Mouse (Mus musculus) frontal cortex, postnatal 25 days (tissue): Measurements from ENCODE around the gene Tgfb1i1.

Experiments
- DNase-seq, 2 experiments: peaks; one replicate each; pipeline ENCODE4 v3.0.0; 2022; ENCODE audit warnings: low spot score in 2 of 2

The Tgfb1i1 gene

DNA sequence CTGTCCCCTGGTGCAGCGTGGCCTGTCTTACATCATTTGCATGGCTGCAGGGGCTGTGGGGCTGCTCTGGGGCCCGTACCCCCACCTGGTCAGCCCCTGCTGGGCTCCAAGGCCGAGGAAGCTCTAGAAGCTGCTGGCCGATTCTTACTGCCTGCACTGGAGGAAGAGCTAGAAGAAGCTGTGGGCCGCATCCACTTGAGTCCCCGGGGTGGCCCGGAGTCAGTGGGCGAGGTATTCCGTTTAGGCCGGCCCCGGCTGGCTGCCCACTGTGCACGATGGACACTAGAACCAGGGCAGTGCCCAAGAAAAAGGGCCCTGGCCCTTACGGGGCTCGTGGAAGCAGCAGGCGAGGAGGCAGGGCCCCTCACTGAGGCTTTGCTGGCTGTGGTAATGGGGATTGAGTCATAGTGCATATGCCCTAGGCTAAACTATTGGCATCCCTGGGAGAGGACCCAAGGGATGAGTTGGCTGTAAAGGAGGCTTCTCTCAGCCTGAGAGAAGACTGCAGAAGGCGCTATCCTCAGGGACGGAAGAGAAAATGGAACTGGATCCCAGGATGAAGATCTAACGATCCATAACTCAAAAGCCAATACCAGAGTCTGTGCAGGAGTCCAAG, 2.1 kb upstream of the Tgfb1i1 start:
- DNase-seq, result no peak

DNA sequence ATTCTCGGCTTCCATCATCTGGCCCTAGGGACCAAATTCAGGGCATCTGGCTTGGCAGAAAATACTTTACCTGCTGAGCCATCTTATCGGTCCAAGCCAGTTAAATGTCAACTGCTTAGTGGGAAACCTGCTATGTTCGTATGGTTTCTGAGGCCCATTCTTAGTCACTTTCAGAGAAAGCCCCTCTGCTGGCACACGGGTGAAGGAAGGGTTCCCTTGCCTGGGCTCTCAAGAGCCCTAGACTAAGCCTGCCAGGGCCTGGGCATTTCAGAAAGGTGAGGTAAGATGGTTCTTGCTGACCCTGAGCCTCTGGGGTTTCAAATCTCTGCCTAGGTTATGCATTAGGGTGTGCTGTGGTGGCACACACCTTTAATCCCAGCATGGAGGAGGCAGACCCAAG, 1.1 kb upstream of the Tgfb1i1 start:
- no peak for DNase-seq

DNA sequence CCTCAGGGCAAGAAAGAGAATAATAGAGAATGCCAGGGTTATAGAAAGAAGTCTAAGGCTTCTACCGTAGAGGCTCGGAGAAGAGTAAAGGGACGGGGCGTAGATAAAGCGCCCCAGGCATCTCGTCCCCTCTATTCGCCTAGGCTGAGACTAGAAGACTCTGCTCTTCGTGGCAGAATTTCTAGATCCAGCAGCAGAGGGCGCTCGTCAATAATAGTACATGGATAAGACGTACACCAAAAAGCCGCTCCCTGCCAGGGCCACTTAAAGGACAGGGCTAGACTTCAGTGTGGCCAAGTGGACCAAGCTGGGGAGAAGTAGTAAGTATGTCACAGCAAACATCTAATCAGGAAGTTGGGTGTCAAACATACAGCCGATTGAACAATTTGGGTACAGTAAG, 831 bp downstream of the Tgfb1i1 start:
- peak; percentile 78 to 83 for DNase-seq

DNA sequence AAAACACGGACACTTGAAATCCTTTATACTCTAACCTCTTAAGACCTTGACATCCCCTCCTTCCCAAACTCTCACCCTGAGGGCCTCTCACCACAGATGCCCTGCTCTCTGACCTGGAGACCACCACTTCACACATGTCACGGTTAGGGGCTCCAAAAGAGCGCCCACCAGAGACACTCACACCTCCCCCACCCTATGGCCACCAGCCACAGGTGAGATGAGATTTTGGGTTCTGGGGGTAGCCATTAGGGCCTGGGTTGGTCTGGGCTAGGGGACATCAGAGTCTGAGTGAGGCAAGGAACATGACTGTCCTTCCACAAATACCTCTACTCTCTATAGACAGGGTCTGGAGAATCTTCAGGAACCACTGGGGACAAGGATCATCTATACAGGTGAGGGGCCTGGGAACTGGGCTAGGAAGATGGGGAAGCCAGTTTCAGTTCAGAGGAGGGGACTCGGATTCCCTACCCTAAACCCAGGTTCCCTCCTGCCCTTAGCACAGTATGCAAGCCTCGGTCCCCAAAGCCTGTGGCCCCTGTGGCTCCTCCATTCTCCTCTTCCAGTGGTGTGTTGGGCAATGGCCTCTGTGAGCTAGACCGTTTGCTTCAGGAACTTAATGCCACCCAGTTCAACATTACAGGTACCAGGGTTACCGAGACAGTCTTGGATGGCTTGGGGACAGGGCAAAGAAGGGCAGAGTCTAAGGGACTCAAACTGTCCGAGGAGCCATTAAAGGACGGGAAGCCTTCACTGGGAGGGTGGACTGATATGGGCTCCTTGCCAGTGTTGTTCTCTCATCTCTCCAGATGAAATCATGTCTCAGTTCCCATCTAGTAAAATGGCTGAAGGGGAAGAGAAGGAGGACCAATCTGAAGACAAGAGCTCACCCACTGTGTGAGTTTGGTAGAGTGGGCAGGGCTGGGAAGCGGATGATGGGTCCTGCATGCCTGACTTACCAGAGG, 1.8 kb downstream of the Tgfb1i1 start:
- DNase-seq, result no peak

DNA sequence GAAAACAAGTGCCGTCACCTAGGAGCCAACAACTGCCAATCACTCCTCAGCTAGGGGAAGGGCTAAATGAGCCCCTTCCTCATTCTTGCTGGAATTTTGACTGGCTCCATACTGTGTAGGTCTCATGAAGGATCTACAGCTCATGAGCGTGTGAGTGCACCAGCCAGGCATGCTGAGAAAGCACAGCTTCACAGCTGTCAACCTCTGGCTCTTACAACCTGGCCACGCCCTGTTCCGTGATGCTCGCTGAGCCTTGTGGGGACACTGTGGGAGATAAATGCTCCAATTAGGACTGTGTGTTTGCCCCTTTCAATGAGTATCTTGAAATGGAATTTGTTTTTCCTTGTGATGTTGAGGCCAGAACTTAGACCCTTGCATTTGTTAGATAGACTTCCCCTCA, 3.4 kb downstream of the Tgfb1i1 start:
- DNase-seq, result no peak

DNA sequence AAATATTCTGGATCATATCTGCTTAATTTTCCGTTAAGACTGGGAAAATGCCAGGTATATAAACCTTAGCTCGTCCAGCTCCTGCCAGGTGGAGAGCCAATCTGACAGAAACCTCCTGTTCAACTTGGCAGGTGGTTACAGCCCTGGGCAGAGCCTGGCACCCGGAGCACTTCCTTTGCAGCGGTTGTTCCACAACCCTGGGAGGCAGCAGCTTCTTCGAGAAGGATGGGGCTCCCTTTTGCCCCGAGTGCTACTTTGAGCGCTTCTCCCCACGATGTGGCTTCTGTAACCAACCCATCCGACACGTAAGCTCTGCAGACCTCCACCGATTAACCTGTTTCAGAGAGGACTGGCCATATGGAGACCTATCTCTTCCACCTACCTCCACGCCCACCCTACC, 5.3 kb downstream of the Tgfb1i1 start:
- DNase-seq, result no peak

DNA sequence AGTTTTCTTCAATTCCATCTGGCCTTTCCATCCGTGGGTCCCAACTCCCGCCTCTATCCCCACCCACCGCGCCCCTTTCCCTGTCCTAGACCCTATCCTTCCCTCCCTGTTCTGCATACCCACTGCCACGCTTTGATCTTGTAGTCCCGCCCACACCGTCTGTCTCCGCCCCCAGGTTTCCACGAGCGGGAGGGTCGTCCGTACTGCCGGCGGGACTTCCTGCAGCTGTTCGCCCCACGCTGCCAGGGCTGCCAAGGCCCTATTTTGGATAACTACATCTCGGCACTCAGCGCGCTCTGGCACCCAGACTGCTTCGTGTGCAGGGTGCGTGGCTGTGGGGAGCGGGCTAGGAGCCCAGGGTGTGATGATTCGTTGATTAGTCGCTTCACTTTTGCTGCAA, 6.0 kb downstream of the Tgfb1i1 start:
- peak; percentile 43 to 45 for DNase-seq

DNA sequence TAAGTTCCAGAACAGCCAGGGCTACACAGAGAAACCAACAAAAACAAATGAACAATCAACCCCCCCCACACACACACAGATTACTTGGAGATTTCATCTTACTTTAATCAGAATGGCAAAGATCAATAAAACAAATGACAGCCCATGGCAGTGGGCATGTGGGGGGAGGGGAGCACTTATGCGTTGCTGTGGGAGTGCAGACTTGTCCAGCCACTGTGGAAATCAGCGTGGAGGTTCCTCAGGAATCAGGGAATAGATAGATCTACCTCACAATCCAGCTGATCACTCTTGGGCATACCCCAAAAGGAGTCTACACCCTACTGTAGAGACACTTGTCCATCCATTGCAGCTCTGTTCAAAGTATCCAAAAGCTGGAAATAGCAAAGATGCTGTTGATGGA, 8.4 kb downstream of the Tgfb1i1 start:
- DNase-seq, result no peak

DNA sequence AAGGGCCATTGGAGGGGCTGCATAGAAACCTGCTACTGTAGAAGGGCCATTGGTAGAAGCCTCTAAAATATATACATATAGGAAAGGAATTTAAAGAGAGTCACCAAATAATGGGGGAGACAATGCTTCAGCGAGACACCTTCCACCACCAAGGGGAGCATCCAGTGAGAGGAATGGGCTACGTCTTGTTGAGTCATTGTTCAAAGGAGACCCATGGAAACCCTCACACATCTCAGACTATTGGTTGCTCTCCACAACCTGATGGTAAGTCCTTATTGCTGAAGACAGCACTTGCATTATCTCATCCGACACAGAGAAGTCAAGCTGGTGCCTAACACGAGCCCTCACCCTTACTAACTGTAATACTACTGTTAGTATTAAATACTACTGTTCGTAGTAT, 9.1 kb downstream of the Tgfb1i1 start:
- no peak for DNase-seq

DNA sequence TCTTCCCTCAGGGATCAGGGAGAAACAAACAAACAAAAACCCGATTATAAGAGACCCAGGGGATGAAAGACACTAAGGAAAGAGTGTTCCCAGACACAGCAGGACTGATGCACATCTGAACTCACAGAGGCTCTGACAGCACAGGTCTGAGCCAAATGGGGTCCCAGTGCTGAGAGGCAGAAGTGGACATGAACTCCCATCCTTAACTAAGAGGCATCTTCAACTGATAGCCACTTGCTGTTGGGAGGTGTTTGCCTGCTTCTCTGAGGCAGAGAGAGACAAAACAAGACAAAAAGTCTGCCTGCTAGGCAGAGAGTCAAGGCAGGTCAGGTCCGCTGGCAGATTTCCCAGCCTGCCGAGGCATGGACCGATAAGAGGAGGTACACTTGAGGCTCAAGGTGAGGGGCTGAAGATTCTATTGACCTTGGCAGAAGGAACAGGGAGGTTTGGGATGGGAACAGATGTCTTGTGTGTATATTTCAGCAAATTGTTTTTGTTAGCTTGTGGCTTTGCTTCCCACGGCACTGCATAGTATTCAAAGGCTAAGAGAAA, 10.2 kb downstream of the Tgfb1i1 start:
- no peak for DNase-seq

DNA sequence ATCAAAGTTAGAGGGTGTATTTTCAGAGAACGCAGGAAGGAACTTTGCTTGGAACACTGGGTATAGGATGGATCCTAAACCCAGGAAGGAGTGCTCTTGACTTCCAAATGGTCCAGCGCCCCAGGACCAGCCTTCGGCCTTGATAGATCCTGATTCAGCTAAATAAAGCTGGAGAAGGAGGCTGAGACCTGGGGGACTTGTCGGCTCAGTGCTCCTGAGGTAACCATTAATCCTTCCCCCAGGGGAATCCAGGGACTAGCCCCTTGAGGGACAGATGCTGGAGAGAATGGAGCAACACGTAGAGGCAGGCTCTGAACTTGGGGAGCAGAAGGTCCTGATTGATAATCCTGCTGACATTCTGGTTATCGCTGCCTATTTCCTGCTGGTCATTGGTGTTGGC, 18.8 kb downstream of the Tgfb1i1 start, which contains the start of gene Slc5a2:
Gene Slc5a2 (plus strand): TSS at position 247 of the 400 bp plus-strand sequence.
- no peak for DNase-seq

DNA sequence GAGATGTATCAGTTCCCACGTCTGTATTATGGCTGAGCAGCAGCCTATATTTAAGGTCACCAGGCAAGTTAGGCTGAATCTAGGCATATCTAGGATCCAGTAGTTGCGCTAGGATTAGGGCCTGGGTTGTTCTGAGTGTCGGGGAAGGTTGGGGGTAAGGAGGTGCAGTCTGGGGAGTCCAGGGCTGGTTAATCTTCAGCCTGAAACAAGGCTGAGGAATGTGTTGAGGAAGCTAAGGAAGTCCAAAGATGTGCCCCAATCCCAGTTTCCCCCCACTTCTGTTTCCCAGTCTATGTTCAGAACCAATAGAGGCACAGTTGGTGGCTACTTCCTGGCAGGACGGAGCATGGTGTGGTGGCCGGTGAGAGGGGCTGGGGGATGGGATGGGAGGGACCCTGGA, 19.4 kb downstream of the Tgfb1i1 start:
- no peak for DNase-seq

DNA sequence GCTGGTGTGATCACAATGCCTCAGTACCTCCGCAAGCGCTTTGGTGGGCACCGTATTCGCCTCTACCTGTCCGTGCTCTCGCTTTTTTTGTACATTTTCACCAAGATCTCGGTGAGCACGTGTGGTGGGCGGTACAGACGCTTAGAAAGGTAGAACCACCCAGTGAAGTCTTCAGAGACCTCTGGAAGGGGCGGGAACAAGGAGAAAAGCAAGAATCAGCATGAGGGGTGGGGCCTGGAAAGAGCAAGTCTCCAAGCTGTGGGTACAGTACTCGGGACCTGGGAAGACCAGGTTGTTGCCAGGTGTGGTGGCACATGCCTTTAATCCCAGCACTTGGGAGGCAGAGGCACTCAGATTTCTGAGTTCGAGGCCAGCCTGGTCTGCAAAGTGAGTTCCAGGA, 20.8 kb downstream of the Tgfb1i1 start:
- DNase-seq, result no peak

DNA sequence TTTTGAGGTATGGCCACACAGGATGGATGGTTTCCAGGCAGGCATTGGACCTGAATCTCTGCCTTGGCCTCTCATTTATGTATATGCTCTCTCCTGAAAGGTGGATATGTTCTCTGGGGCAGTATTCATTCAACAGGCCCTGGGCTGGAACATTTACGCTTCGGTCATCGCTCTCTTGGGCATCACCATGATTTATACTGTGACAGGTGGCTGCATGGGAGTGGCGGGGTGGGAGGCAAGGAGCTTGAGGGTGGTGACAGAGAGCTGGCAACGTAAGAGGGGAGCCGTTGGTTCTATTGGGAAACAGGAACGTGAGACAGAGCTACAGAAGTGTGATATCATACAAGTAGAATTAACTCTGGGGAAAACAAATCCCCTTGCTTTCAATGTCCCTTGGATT, 21.2 kb downstream of the Tgfb1i1 start:
- no peak for DNase-seq

DNA sequence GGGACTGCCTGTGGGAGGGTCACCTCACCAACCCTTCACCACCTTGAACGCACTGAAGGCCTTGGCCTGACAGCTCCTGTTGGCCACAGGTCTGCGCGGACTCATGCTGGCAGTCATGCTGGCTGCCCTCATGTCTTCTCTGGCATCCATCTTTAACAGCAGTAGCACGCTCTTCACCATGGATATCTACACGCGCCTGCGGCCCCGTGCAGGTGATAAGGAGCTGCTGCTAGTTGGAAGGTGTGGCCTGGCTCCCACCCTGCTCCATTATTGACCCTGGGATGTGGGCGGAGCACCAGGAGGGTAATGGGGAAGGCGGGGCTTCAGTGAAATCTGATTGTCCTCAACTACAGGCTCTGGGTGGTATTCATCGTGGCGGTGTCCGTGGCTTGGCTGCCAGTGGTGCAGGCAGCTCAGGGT, 23.8 kb downstream of the Tgfb1i1 start:
- DNase-seq, result no peak

DNA sequence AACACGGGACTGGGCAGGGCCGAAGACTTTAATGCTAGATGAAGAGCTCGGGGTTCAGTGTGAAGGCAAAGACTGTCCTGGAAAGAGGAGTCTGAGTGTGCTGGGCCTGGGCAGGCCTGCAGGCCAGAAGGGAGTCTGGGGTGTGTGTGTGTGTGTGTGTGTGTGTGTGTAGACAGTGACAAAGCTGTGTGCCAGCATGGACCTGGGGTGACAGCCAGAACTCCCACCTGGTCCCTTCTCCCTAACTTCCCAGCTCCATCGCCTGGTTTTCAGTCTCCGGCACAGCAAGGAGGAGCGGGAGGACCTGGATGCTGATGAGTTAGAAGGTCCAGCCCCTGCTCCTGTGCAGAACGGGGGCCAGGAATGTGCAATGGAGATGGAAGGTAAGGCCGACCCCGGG, 24.9 kb downstream of the Tgfb1i1 start:
- no peak for DNase-seq

DNA sequence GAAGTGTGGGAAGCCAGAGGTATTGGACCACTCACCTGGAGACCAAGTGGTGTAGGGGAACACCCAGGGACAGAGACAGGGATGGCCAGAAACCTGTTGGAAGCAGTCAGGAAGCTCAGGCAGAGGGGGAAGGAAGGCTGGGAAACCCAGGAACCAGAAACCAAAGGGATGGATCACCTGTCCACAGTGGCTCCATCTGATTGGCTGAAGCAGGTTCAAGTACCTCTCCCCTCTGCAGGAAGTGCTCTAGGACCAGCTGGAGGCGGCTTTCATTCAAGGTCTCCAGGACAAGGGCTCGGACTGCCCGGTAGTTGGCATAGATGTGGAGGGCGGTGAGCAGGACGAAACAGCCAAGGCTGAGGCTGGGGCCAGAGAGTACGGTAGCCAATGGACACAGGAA, 29.4 kb downstream of the Tgfb1i1 start:
- no peak for DNase-seq

DNA sequence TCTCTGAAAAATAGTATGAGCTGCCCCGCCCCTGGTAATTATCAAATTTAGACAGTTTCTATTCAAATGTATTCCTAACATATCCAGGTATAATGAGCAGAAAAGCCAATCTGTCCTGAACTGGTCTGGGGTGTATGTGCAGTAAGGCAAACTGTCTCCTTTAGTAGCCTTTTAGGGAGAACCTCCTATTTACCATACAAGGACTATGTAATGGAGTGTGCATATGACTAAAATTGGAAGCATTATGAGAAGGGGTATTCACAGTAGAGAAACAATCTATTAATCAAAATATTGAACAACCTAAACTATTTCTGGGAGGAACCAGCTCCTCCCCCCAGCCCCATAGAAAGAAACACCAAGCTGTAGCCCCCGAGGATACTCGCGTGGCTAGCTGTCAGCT, 33.1 kb downstream of the Tgfb1i1 start:
- no peak for DNase-seq

DNA sequence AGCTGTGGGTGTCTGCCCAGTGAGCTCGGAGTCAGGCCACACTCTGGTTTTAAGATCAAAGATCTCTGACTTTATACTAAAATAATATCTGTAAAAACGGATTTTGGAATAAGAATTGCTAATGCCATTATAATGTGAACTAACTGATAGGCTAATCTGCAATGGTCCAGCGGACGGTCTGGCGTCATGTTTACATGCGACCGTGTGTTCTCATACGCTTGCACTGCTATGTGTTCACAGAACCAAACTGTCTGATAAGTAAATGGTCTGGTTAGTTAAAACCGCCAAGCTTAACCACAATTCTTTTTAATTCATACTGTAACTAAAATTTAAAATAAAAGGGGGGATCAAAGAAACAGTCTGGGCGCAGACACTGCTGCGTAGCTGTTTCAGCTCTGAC, 35.2 kb downstream of the Tgfb1i1 start:
- DNase-seq, result no peak

DNA sequence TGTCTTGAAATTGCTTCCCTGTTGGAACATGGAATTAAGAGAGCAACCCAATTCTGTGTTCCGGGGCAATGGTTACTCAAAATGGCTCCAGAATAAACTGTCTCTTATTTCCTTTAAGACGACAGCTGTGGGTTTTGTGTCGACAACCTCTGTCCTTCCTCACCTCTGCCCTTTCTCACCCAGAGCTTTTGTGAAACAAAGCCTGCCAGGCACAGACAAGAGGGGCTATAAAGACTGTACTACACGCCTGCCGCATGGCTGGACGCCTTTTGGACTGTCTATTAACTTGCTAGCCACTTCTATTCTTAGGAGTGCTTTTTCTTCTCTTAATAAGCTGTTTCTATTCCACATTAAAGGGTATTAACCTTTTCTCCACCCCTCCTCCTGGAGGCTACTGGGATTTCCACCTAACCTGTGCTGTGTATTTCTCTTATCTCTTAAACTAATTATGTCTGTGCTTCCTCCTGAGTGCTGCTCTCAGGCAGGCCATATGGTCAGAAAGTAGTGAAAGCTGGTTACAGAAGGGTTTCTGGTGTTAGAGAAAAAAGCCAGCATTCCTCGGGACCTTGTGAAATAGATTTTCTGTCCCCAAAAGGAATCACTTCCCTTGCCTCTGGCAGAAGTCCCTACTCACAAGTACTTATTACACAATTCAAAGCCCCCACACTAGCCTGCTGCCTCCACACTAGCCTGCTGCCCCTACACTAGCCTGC, 36.1 kb downstream of the Tgfb1i1 start:
- DNase-seq, result no peak

DNA sequence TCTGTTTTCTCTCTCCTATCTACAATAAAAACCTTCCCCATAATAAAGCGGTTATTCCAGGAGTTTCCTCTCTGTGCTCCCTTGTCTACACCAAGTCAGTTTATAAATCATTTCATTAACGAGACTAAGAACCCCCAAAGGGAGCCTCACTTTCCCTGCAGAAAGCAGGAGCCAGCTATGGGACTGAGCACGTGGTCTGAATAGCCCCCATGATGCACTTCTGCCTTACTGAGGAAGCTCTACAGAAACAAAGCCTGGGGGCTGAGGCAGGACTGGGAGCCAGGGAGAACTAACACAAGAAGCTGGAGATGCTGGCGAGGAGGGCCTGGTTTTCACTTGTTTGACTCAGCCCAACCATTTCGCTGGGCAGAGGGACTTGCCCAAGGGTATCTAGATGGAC, 37.4 kb downstream of the Tgfb1i1 start:
- DNase-seq, result no peak

DNA sequence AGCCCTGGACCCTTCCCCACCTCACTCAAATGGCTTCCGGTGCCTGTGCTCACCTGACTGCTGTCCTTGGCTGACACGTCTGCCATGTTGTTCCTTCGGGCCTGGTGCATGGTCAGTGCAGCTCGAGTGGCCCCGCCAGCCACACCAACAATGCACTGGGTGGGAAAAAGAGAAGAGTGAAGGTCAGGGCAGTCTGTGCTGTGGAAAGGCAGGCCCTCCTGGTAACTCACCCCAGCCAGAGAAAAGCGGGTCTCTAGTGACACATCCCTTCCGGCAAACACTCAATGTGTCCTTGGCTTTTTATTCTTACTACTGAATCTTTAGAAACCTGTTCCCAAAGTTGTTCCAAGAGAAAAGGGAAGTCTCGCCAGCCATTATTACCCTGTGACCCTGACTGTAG, 38.4 kb downstream of the Tgfb1i1 start:
- no peak for DNase-seq
